Mouse (Mus musculus) ovary, adult 18-20 months (tissue): ENCODE data around the gene Pias4.
"Not testable (repeated sequence)": the region's sequence is repeated elsewhere in the genome, so short reads cannot be mapped to it uniquely, and the experiment has no call there.

Experiments
- DNase-seq: peaks from one replicate; pipeline ENCODE4 v3.0.0; 2022; ENCODE audit warnings: low spot score, mixed read lengths

The Pias4 gene

DNA sequence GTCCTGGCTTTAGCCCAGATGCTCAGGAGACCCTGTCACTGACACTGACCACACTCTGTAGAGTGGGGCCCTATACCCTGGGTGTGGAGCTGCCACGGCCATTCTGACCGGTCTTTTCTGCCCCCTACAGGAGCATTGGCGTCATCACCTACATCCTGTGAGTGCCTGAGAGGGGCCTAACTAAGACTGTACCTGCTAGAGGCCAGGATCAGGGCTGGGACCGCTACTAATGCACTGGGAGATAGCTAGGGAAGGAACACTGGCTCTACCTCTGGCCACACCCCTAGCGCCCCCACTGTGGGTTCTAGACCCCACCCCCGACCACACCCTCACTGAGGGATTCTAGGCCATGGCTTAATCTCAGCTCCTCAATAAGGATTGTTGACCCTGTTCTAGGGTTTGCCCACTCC is 23.2 kb upstream of the Pias4 start:
- DNase-seq, result no peak

DNA sequence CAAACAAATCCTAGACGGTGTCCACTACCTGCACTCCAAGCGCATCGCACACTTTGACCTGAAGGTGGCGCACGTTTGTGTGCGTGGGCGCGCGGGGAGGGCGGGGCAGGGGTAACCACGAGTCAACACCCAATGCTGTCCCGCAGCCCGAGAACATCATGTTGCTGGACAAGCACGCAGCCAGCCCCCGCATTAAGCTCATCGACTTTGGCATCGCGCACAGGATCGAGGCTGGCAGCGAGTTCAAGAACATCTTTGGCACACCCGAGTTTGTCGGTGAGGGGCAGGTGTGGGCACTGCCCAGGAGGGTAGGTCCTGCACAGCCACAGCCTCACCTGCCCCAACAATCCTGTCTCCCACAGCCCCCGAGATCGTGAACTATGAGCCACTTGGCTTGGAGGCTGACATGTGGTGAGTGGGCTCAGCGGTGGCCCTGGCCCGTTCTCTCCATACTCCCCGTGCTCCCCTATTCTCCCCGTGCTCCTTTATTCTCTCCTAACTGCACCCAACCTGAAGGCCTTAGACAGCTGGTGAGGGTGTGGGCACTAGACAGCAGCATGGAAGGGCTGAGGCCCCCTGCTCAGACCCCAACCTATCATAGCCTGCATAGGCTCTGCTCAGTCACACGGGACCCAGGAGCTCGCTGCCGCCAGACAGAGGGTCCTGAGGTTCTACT is 22.7 kb upstream of the Pias4 start:
- DNase-seq, result no peak

DNA sequence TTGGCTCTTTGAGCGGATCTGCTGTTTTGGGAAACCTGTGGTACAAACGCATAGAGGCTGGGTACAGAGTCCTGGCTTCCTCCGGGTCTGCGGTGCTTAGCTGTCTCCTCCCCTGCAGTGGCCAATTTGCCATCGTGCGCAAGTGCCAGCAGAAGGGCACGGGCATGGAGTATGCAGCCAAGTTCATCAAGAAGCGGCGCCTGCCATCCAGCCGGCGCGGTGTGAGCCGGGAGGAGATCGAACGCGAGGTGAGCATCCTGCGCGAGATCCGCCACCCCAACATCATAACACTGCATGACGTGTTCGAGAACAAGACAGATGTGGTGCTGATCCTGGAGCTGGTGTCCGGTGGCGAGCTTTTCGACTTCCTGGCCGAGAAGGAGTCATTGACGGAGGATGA is 22.1 kb upstream of the Pias4 start:
- no peak for DNase-seq

DNA sequence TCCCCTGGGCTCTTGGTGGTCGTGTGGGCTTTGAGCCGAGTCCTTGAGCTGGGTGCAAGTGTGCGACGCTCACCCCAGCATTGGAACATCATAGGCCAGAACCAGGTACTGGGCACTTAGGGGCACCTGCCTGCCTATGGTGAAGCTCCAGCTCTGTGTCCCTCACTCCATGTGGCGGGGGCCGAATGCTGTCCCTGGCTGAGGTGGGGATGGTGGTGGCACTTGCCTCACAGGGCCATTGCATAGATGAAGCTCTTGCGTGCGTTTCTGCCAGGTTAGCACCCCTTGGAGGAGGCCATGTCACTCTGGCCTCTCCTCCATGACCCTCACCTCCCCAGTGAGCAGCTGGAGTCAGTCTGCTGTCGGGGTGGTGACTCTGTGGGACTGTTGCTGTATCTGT is 19.4 kb upstream of the Pias4 start:
- DNase-seq, result no peak

DNA sequence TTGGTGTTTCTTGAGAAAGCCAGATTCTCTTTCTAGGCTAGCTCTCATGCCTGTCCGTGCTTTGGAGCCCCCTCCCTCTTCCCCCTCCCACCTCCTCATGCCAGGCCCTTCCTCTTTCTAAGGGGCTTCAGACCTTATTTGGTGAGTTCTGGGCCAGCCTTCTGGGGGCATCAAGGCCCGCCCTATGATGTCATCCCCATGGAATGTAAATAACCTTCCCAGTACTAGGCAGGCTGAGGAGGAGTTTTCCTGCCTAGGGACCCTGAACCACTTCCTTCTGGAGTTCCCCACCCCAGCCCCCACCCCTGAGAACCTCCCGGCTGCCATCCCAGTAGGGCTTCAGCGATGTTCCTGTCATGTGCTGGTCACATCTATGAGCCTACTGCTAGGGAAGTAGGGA is 17.0 kb upstream of the Pias4 start:
- no peak for DNase-seq

DNA sequence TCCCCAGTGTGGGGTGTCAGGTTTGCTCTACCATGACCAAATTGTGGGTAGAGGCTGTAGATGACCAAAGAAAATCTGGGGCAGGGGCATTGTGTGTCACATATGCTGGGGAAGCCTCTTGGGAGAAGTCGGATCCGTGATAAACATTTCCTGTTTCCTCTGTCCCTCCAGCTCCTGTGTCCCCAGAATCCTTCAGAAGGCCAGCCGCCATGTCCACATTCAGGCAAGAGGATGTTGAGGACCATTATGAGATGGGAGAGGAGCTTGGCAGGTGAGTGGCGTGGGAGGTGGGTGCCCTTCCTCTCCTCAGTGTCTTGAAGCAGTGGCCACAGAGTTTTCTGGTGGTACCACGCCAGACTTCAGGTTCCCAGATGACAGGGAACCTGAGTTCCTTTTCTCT is 16.1 kb upstream of the Pias4 start, which contains the start of gene 4930442H23Rik:
Gene 4930442H23Rik (minus strand): TSS at position 45 of the 400 bp plus-strand sequence.
- no peak for DNase-seq

DNA sequence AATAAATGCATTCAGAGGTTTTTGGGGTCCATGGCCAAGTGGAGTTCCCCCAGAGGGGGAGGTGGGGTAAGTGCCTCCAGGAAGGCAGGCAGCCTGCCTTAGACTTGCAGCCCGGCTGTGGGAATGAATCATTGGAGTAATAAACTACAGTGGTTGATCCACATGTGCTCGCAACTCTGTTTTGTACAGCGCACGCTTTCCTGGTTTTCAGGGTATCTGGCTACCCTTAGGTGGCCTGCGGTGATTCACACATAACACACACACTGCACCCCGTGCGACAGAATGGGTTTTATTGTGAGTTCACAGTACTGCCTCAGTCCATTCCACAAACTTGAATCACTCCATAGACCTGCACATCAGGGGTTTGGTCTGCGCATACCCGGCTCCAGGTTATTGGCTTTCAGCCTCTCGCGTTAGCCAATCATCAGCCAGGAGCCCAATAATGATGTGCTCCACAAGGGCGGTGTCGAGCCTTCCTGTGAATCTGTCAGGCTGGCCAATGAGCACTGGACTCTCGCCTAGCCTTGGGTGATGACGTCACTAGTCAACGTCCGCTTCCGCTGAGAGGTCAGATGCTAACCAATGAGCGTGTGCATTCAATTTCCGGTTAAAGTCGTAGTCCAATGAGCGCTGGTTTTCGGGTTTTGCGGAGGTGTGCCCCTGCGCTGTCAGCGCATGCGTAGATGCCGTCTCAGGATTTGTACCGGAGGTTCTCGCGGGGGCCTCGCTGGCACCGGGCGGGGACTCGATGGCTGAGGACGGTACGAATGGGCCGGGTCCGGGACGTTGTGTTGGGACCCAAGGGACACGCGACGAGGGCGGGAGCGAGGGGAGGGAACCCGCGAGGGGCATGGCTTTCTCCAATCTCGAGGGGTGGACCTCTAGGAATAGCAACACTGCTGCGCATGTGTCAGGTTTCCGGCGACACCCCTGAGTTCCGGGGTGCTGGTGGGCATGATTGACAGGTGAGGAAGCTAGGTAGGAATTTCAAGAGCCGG is 14.9 kb upstream of the Pias4 start, which contains the start of gene Dapk3:
Gene Dapk3 (plus strand): TSS at position 670 of the 998 bp plus-strand sequence.
- peak; percentile 97 for DNase-seq

DNA sequence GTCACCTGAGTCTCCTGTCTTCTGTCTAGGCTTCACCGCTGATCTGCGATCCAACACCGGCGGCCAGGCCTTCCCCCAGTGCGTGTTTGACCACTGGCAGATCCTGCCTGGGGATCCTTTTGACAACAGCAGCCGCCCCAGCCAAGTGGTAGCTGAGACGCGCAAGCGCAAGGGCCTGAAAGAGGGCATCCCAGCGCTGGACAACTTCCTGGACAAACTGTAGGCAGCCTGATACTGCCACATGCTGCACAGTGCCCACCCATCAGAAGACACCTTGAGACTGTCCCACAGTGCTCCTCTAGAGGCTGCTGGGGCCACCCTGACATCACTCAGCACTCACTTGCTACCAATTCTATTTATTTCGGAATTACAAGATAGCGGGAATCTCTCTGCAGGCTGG is 14.1 kb upstream of the Pias4 start:
- DNase-seq, result not testable (repeated sequence)

DNA sequence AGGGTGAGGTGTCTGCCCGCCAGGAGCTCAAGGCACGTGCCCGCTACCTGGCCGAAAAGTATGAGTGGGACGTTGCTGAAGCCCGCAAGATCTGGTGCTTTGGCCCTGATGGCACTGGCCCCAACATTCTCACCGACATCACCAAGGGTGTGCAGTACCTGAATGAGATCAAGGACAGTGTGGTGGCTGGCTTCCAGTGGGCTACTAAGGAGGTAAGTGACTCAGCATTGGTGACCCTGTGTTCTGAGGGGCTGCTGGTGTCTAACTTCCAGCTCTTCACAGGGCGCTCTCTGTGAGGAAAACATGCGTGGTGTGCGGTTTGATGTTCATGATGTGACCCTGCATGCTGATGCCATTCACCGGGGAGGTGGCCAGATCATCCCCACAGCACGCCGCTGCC is 13.2 kb upstream of the Pias4 start:
- no peak for DNase-seq

DNA sequence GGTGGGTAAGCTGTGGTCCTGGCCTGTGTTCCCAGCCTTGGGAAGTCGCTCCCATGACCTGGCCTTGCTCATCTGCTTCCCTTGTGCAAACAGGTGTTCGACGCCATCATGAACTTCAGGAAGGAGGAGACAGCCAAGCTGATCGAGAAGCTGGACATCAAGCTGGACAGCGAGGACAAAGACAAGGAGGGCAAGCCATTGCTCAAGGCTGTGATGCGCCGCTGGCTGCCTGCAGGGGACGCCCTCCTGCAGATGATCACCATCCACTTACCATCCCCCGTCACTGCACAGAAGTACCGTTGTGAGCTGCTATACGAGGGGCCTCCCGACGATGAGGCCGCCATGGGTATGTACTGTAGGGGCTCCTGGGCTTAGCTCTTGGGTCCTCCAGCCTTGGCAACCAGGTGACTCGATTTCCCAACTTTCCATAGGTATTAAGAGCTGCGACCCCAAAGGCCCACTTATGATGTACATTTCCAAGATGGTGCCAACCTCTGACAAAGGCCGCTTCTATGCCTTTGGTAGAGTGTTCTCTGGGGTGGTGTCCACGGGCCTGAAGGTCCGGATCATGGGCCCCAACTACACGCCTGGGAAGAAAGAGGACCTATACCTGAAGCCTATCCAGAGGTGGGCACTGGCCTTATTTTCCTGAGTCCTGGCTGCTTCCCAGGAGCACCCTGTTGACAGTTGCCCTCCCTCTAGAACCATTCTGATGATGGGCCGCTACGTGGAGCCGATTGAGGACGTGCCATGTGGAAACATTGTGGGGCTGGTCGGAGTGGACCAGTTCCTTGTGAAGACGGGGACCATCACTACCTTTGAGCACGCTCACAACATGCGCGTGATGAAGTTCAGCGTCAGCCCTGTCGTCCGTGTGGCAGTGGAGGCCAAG is 12.0 kb upstream of the Pias4 start:
- DNase-seq, result no peak

DNA sequence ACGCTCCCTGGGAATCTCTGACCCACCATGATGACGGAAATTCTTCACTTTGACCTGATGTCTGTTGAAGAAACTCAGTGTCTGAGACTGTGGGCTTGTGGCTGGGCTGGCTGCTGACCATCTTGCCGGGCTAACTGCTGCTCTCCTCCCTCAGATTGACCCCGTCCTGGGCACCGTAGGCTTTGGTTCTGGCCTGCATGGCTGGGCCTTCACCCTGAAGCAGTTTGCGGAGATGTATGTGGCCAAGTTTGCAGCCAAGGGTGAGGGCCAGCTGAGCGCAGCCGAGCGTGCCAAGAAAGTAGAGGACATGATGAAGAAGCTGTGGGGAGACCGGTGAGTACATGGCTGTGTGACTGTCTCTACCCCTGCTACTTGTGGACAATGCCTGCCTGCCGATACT is 11.2 kb upstream of the Pias4 start:
- no peak for DNase-seq

DNA sequence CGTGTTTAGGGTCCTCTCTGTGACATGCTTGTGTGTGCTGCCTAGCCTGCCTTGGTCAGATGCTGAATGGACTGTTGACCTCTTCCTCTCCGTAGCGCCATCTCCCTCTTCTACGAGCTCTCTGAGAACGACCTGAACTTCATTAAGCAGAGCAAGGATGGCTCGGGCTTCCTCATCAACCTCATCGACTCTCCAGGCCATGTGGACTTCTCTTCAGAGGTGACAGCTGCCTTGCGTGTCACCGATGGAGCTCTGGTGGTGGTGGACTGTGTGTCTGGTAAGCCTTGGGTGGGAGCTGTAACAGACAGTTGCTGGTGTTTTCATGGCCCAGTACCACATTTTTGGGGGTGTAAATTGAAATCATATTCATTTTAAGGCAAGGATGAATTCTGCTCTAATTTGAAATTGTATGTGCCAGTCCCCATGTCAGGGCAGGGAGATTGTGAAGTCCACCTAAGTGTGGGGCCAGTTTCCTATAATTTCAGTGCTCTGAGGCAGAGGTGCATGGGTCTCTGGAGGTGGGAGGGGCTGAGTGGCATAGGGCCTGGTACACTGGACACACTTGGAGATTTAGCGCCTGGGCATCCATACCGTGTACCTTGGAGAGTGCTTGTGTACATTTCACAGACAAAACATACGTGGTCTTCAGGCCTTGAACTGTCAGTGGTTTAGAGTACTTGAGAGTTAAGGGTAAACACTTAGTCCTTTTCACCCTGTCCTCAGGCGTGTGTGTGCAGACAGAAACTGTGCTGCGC is 10.4 kb upstream of the Pias4 start:
- no peak for DNase-seq

DNA sequence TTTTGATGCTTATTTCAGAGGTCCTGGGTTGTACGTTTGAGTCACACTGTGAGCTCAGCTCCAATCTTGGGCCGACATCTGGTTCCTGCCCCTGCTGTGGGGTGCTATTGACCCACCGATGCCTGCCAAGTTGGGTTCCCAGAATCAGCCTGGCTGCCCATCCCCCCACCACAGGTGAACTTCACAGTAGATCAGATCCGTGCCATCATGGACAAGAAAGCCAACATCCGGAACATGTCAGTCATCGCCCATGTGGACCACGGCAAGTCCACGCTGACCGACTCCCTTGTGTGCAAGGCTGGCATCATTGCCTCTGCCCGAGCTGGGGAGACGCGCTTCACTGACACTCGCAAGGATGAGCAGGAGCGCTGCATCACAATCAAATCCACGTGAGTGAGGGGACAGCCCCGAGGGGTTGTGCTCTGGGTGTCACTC is 9.8 kb upstream of the Pias4 start:
- DNase-seq, result no peak

DNA sequence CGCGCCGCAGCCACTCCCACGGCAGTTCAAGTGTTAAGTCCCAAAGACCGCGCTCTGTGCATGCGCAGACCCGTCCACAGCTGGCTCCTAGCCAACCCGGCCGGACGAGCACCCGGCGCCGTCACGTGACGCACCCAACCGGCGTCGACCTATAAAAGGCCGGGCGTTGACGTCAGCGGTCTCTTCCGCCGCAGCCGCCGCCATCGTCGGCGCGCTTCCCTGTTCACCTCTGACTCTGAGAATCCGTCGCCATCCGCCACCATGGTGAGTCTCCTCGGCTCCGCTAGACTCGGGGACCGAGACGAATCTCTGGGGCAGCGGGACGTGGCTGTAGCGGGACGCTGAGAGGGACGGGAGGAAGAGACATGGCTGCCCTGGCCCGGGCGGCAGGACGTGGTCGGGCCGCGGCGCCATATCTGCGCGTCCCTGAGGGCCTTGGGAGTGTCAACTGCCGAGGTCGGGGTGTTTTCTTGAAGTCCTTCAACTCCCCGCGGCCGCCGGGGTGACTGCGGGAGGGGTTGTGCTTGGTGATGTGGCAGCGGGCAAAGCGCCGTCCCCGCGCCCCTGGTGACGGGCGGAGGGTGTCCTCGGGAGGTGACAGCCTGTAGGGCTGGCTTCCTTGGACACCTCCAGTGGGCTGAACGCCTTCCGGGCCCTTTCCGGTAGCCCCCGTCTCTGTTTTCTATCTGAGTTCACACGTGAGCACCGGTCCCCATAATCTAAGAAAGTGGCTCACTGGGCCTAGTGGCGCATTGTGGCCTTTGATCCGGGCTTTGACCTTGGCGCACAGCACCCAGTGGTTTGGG is 8.9 kb upstream of the Pias4 start, which contains the start of gene Eef2:
Gene Eef2 (plus strand): TSS at position 166 of the 806 bp plus-strand sequence.
- DNase-seq, result peak; percentile 96

DNA sequence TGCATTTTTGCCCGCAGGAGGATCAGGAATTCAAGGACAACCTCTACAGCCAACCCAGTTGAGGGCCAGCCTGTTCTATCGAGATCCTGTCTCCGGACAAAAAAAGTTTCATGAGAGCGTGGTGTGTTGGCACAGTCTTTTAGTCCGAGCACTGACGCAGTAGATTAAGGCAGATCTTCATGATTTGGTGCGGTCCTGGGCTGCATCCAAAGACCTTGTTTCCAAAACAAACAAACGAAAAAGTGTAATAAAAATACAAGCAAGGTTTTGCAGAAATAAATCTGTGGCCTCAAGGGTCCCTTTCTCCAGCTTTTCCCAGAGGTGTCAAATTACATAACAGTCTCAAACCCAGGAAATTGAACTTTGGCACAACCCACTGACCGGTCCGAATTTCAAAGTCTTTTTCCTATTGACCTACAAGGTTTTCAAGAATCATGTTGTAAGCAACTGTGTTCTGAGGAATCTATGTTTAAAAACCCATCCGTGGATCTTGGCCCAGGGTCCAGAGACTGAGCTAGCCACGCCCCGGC is 8.3 kb upstream of the Pias4 start:
- DNase-seq, result no peak

DNA sequence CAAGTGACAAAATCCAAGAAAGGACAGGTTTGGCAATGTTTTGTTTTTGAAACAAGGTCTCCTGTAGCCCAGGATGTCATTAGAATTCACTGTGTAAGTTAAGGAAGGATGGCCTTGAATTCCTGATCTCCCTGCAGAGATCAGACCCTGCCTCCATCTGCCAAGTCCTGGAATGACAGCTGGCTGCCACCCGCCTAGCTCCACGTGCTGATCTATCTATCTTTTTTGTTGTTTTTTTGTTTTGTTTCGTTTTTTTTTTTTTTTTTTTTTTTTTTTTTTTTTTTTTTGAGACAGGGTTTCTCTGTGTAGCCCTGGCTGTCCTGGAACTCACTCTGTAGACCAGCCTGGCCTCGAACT is 7.6 kb upstream of the Pias4 start:
- DNase-seq, result not testable (repeated sequence)

DNA sequence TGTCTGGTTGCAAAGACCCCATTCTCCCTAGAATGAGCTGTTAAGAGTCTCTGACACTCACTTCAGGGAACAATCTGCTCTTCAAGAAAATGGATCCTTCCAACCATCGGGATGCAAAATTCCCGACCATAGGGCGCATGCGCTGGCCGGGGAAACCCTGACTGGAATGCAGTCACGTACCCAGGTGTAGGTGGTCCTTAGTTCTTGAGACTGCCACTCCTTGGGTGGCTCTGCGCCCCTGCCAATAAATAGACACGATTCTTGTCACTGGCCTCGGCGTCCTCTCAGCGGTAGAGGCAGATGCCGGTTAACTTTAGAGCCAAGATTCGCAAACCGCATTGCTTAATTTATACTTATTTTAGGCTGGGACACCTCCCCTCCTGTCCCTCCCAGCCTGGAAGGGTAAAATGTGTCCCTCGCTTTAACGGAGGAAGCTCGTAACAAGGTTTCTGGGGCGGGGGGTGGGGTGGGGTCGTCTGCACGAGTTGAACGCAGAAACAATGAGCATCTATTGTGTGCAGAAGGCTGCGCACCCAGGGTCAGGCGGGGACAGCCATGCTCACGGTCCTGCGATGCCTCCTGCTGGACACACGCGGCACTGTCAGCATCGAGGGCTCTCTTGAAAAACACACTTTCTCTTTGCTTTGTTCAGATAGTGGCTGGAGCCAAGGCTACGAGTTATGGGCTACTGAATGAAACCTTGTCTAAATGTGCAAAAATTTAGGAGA is 7.1 kb upstream of the Pias4 start:
- DNase-seq, result peak; percentile 72

DNA sequence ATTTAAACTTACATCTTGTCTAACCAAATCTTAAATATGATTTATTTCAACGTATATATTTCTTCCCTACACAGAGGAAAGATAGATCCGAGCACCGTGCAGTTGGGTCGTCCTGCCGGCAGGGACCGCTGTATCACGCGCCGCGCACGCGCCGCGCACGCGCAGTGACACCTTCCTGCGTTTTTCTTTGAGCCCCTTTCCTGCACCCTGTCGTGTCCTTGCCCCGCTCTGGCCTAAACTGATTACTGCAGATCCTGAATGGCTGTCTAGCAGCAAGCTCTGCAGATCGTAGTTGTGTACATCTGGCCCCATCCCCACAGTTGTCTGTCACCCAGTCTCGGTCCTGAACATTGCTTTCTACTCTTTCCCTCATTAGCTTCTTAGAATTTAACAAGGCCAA is 5.4 kb upstream of the Pias4 start:
- DNase-seq, result peak; percentile 70

DNA sequence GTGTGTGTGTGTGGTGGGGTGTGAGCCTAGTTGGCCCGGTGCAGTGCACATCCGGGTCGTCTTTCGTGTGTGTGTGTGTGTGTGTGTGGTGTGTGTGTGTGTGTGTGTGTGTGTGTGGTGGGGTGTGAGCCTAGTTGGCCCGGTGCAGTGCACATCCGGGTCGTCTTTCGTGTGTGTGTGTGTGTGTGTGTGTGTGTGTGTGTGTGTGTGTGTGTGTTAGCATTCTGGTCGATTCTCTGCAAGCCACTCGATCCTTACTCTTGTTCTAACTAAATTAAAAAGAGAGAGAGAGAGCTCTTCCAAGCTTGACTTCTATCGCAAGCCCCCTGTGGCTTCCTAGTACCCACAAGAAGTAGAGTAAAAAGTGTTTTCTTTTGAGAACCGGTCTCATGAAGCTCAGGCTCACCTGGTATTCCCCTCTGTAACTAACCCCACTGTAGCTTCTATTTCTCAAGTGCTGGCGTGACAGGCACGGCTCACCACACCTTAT is 1.7 kb upstream of the Pias4 start:
- not testable (repeated sequence) for DNase-seq
